In genomic region chr11:53849588-53850320, GRCm38 (mm10) we compare ENCODE assay signal across 8 mouse cellular contexts. TPM values are rescaled to one million over a fixed set of nuclear protein-coding genes. Genes with fewer than 3 reads are reported as not detected.
DNase-seq lines count a peak whose midpoint lies in the region; ATAC-seq lines count a peak whose summit lies in the region.

No protein-coding gene starts in this region.

- H3K4me1 ChIP-seq in embryonic facial prominence, embryonic 13.5 days = peaks cover 5% of the 10 kb centered on the region
- H3K4me1 ChIP-seq in liver, embryonic 11.5 days (replicated peaks; ENCODE audit: control insufficient read depth, insufficient read depth, low read length) = peaks cover 3% of the 10 kb centered on the region
- peaks cover 3% of the 10 kb centered on the region; the same call in 1 of the 2 replicates for H3K4me1 ChIP-seq in stomach, embryonic 14.5 days (ENCODE audit: control insufficient read depth, insufficient read depth, low read length)

- H3K27me3 ChIP-seq in embryonic facial prominence, embryonic 13.5 days = no peaks in the 10 kb centered on the region
- H3K27me3 ChIP-seq in liver, embryonic 11.5 days (replicated peaks; ENCODE audit: control insufficient read depth, insufficient read depth, low read length) = no peaks in the 10 kb centered on the region
- no peaks in the 10 kb centered on the region for H3K27me3 ChIP-seq in stomach, embryonic 14.5 days (ENCODE audit: control insufficient read depth, insufficient read depth, low read length)

- no peak overlapping the region for H3K27ac ChIP-seq in embryonic facial prominence, embryonic 13.5 days
- no peak overlapping the region for H3K27ac ChIP-seq in liver, embryonic 11.5 days (ENCODE audit: low read depth, low read length)
- no peak overlapping the region for H3K27ac ChIP-seq in stomach, embryonic 14.5 days (ENCODE audit: low read length)

- H3K36me3 ChIP-seq in embryonic facial prominence, embryonic 13.5 days = no peaks in the 10 kb centered on the region
- no peaks in the 10 kb centered on the region for H3K36me3 ChIP-seq in liver, embryonic 11.5 days (ENCODE audit: control insufficient read depth, insufficient read depth, low read length)
- no peaks in the 10 kb centered on the region for H3K36me3 ChIP-seq in stomach, embryonic 14.5 days (ENCODE audit: control insufficient read depth, insufficient read depth, low read length)

- 0 out of 2 replicates have a peak overlapping the region, but pooled peaks have one; percentile 3 for H3K4me3 ChIP-seq in embryonic facial prominence, embryonic 13.5 days
- H3K4me3 ChIP-seq in liver, embryonic 11.5 days (ENCODE audit: low read depth, low read length) = no peak overlapping the region
- H3K4me3 ChIP-seq in stomach, embryonic 14.5 days (ENCODE audit: low read depth, low read length) = no peak overlapping the region

- peak; percentile 76 for DNase-seq in A20 (ENCODE audit: low read depth, low spot score)
- peak; percentile 37 to 68 for DNase-seq in adrenal gland, postnatal 4 days (ENCODE audit: low spot score in 2 of 2)
- peak; percentile 79 for DNase-seq in heart, adult 8-10 months (ENCODE audit: low spot score)
- DNase-seq in kidney, adult 9 months = peak; percentile 85
- DNase-seq in liver, embryonic 11.5 days (ENCODE audit: low spot score) = peak; percentile 65
- DNase-seq in natural killer cell, adult 2 months (ENCODE audit: low spot score in 2 of 2) = peak; percentile 78 to 79

- H3K4me2 ChIP-seq in embryonic facial prominence, embryonic 13.5 days = peak overlapping the region; percentile 16
- no peak overlapping the region for H3K4me2 ChIP-seq in liver, embryonic 11.5 days
- H3K4me2 ChIP-seq in stomach, embryonic 14.5 days (replicated peaks; ENCODE audit: low read depth, low read length) = peak overlapping the region; percentile 8; the same call in 1 of the 2 replicates

- WGBS in embryonic facial prominence, embryonic 13.5 days = 21% methylated on average over 9 of the region's 9 CpGs
- WGBS in liver, embryonic 11.5 days = 33% methylated on average over 9 of the region's 9 CpGs
- WGBS in stomach, embryonic 14.5 days = 26% methylated on average over 9 of the region's 9 CpGs

- ATAC-seq in embryonic facial prominence, embryonic 13.5 days (ENCODE audit: insufficient number of reproducible peaks, insufficient read depth, low FRiP score, low TSS enrichment, low read depth) = peak; percentile 64; the same call in 1 of the 2 replicates
- peak; percentile 34; the same call in 1 of the 2 replicates for ATAC-seq in liver, embryonic 11.5 days (replicated peaks; ENCODE audit: low FRiP score)
- ATAC-seq in stomach, embryonic 14.5 days (ENCODE audit: insufficient number of reproducible peaks, insufficient read depth, low FRiP score, low read depth) = peak; percentile 85

- H3K9me3 ChIP-seq in embryonic facial prominence, embryonic 13.5 days = no peaks in the 10 kb centered on the region
- H3K9me3 ChIP-seq in liver, embryonic 11.5 days (ENCODE audit: control insufficient read depth, low read length) = no peaks in the 10 kb centered on the region
- H3K9me3 ChIP-seq in stomach, embryonic 14.5 days (ENCODE audit: control insufficient read depth, low read depth, low read length) = no peaks in the 10 kb centered on the region

- 0 out of 2 replicates have a peak overlapping the region, but pooled peaks have one; percentile 27 for H3K9ac ChIP-seq in embryonic facial prominence, embryonic 13.5 days
- H3K9ac ChIP-seq in liver, embryonic 11.5 days (ENCODE audit: low read depth, low read length) = no peak overlapping the region
- H3K9ac ChIP-seq in stomach, embryonic 14.5 days (replicated peaks; ENCODE audit: low read depth, low read length) = no peak overlapping the region

RNA-seq across cellular contexts. Expression of gene Gm12216, which starts 9.3 kb away (rescaled TPM):
- total RNA-seq in adrenal gland, postnatal 4 days (2021) = 10 to 100 TPM in 1 of 2 experiments, 1 to 10 TPM in 1; 7.9 to 10.6 TPM
- 0.40 TPM in 1 of 2 replicates, not detected in the other for polyA plus RNA-seq in embryonic facial prominence, embryonic 13.5 days (2015; fragmentation: Nextera tagmentation; extraction: Ambion mirVana)
- 1 to 10 TPM; 1.2 to 3.0 (median 2.1) TPM for total RNA-seq in heart, adult 8-10 months (2022)
- 0.51 TPM in 1 of 2 replicates, not detected in the other for polyA plus RNA-seq in liver, embryonic 11.5 days (2014; fragmentation: Nextera tagmentation; extraction: Ambion mirVana)
- 1.5 and 4.3 TPM in 2 replicates for polyA plus RNA-seq in stomach, embryonic 14.5 days (2014; fragmentation: Nextera tagmentation; extraction: Ambion mirVana)

RNA-seq across cellular contexts. Expression of gene Slc22a5, which starts 41.7 kb away (rescaled TPM):
- total RNA-seq in adrenal gland, postnatal 4 days (2021) = 10 to 100 TPM; 22.0 to 31.1 TPM
- 8.8 and 8.9 TPM in 2 replicates for polyA plus RNA-seq in embryonic facial prominence, embryonic 13.5 days (2015; fragmentation: Nextera tagmentation; extraction: Ambion mirVana)
- 10 to 100 TPM; 19.8 to 26.2 (median 23.5) TPM for total RNA-seq in heart, adult 8-10 months (2022)
- 4.4 and 4.8 TPM in 2 replicates for polyA plus RNA-seq in liver, embryonic 11.5 days (2014; fragmentation: Nextera tagmentation; extraction: Ambion mirVana)
- polyA plus RNA-seq in stomach, embryonic 14.5 days (2014; fragmentation: Nextera tagmentation; extraction: Ambion mirVana) = 11.1 and 12.8 TPM in 2 replicates

Comparison
In these comparisons a context has a peak if more than half of its experiments do, and no peak if none do; other contexts are left out.
1. ATAC-seq: peak in every context shown above with its lines; median percentile 85 in stomach, embryonic 14.5 days; 64 in embryonic facial prominence, embryonic 13.5 days; 34 in liver, embryonic 11.5 days.